1 mouse cellular context compared by ENCODE assay signal in genomic region chr16:31235457-31236310, GRCm38 (mm10).
TF ChIP-seq lines count a peak whose summit lies in the region.

No protein-coding gene starts in this region.

TF ChIP-seq in MEL, 35 proteins besides CTCF, POLR2A, EP300 and RAD21 (continued from another document):
- no peak for TF ChIP-seq KAT2A (conservative IDR thresholded peaks at IDR 0.05; ENCODE audit: low read depth, low read length)
- TF ChIP-seq NRF1 (IDR thresholded peaks at IDR 0.05; ENCODE audit: insufficient read depth, low read depth, low read length, poor library complexity, severe bottlenecking): no peak
- TF ChIP-seq MAZ (IDR thresholded peaks at IDR 0.05; ENCODE audit: low read depth, low read length): no peak
- no peak for TF ChIP-seq BHLHE40 (IDR thresholded peaks at IDR 0.05; ENCODE audit: borderline replicate concordance, low read depth, low read length)
- no peak for TF ChIP-seq MXI1 (IDR thresholded peaks at IDR 0.05; ENCODE audit: low read depth, low read length)
